Mouse (Mus musculus) heart, postnatal 0 days (tissue): ENCODE data around the gene Twf2.

ENCODE experiments used
- CTCF ChIP-seq: IDR thresholded peaks from 2 replicates; pipeline ENCODE4 v1.5.1; 2016; ENCODE audit warnings: antibody characterized with exemption, control low read depth, low read depth
- EP300 ChIP-seq: IDR thresholded peaks from 2 replicates; pipeline ENCODE4 v1.6.1; 2016; ENCODE audit warnings: antibody characterized with exemption, low read depth

- TF ChIP-seq CTCF = no peak
- no peak for TF ChIP-seq EP300
Measured at GRCm38 (mm10) chr9:106202819-106203636, at the start of gene Twf2.
